Mouse (Mus musculus) heart, embryonic 16.5 days (tissue): ENCODE results near the gene Iqsec2. TPM values are rescaled to one million over a fixed set of nuclear protein-coding genes. Genes with fewer than 3 reads are reported as not detected.

Experiments
- ATAC-seq: fragments of 200-750 bp; cut with Nextera tagmentation; replicated peaks from 2 replicates; pipeline ENCODE4 v1.8.0; 2017; ENCODE audit warnings: moderate number of reproducible peaks; ENCODE audit not compliant: insufficient read depth, low FRiP score; ENCODE audit errors: extremely low read depth
- H3K27ac ChIP-seq: fragments of 300-500 bp; sonication (generic); 2 replicates; pipeline ENCODE4 v1.5.1; 2014; ENCODE audit warnings: mild to moderate bottlenecking, low read length, control low read depth, moderate library complexity
- H3K27me3 ChIP-seq: fragments of 300-500 bp; sonication (generic); 2 replicates; pipeline ENCODE4 v1.6.1; 2014; ENCODE audit warnings: low read length, mixed read lengths; ENCODE audit not compliant: control insufficient read depth, insufficient read depth
- H3K36me3 ChIP-seq: fragments of 300-500 bp; sonication (generic); 2 replicates; pipeline ENCODE4 v1.6.1; 2014; ENCODE audit not compliant: control insufficient read depth, insufficient read depth
- H3K4me1 ChIP-seq: fragments of 300-500 bp; sonication (generic); 2 replicates; pipeline ENCODE4 v1.6.1; 2014; ENCODE audit warnings: low read length, mixed read lengths; ENCODE audit not compliant: control insufficient read depth, insufficient read depth
- H3K4me2 ChIP-seq: fragments of 300-500 bp; sonication (generic); 2 replicates; pipeline ENCODE4 v1.6.1; 2014; ENCODE audit warnings: low read depth, mild to moderate bottlenecking, control low read depth, low read length
- H3K4me3 ChIP-seq: fragments of 300-500 bp; sonication (generic); 2 replicates; pipeline ENCODE4 v1.5.1; 2014; ENCODE audit warnings: mild to moderate bottlenecking, control low read depth, low read length
- H3K9ac ChIP-seq: fragments of 300-500 bp; sonication (generic); 2 replicates; pipeline ENCODE4 v1.6.1; 2014; ENCODE audit warnings: low read length, control low read depth
- H3K9me3 ChIP-seq: fragments of 300-500 bp; sonication (generic); replicated peaks from 2 replicates; pipeline ENCODE4 v1.6.1; 2016; ENCODE audit warnings: low read length; ENCODE audit not compliant: control insufficient read depth
- WGBS: fragments of 180-500 bp; shearing (Covaris S2); extraction: QIAGEN DNeasy Blood & Tissue Kit; methylation state at CpG from one replicate; pipeline ENCODE4 v1.1.7; 2014; 5-methylcytosine and 5-hydroxymethylcytosine counted together
- polyA plus RNA-seq: library from polyadenylated mRNA; unstranded; fragments of >200 nt; fragmentation: Nextera tagmentation; extraction: Ambion mirVana; gene quantifications from 2 replicates; pipeline ENCODE4 v1.2.1, GENCODE M21; 2015

Iqsec2 gene
- polyA plus RNA-seq, 1 experiment from 2014 or later, result 41.7 TPM

DNA sequence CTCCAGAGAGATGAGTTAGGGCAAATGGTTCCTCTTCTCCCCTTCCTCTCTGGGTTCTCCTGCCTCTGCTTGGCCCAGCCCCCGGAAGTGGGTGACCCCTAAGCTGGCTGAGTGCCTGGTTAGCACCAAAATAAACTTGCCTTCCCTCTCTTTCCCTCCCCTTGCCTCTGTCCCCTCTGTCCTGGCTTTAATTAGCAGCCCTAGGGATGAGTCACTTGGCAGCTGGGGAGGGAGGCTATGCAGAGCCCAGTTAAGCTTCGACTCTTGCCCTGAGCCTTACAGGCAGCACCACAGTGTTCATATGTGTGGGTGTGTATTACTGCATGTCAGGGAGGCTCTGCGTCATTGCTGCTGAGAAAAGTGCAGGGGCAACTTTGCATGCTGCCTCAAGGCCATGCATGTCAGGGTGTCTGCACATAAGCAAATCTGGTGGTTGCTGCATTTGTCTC is 28.4 kb downstream of the Iqsec2 start:
- H3K4me2 ChIP-seq, result peak overlapping the region; percentile 4; the same call in 1 of the 2 replicates
- peaks cover 24% of the 10 kb centered on the region for H3K27me3 ChIP-seq
- H3K4me3 ChIP-seq, result no peak overlapping the region
- no peaks in the 10 kb centered on the region for H3K9me3 ChIP-seq
- peak; percentile 81 for ATAC-seq
- no peak overlapping the region for H3K9ac ChIP-seq
- 7% methylated on average over 3 of the region's 3 CpGs for WGBS
- peaks cover 25% of the 10 kb centered on the region for H3K4me1 ChIP-seq
- H3K36me3 ChIP-seq, result no peaks in the 10 kb centered on the region
- H3K27ac ChIP-seq, result peak overlapping the region; percentile 71

- H3K36me3 ChIP-seq, result no peaks in the 10 kb centered on the region
- WGBS, result 18% methylated on average over 3 of the region's 3 CpGs
Observed at GRCm38 (mm10) chrX:152175284-152175683, 31.2 kb downstream of the Iqsec2 start.

GRCm38 (mm10) chrX:152177897-152178296 is 33.8 kb downstream of the Iqsec2 start:
- Histone ChIP-seq H3K4me2 (no peak overlapping the region), H3K9ac (no peak overlapping the region), H3K4me3 (no peak overlapping the region), H3K36me3 (no peaks in the 10 kb centered on the region), H3K9me3 (no peaks in the 10 kb centered on the region), H3K27me3 (peaks cover 25% of the 10 kb centered on the region), H3K27ac (no peak overlapping the region), H3K4me1 (peaks cover 12% of the 10 kb centered on the region)
- ATAC-seq, result no peak
- 85% methylated on average over 2 of the region's 2 CpGs for WGBS

More at GRCm38 (mm10) chrX:152175284-152175683, 31.2 kb downstream of the Iqsec2 start:
- ATAC-seq, result no peak
- Histone ChIP-seq H3K9me3 (no peaks in the 10 kb centered on the region), H3K27me3 (peaks cover 26% of the 10 kb centered on the region), H3K9ac (no peak overlapping the region), H3K4me2 (no peak overlapping the region), H3K27ac (no peak overlapping the region), H3K4me1 (peaks cover 24% of the 10 kb centered on the region), H3K4me3 (no peak overlapping the region)

GRCm38 (mm10) chrX:152178843-152179545 is 34.9 kb downstream of the Iqsec2 start:
- H3K27me3 ChIP-seq, result peaks cover 25% of the 10 kb centered on the region
- peak overlapping the region; percentile 66 for H3K9ac ChIP-seq
- H3K4me1 ChIP-seq, result peaks cover 7% of the 10 kb centered on the region
- H3K27ac ChIP-seq, result peak overlapping the region; percentile 92
- H3K36me3 ChIP-seq, result no peaks in the 10 kb centered on the region
- peak overlapping the region; percentile 65 for H3K4me2 ChIP-seq
- ATAC-seq, result peak; percentile 87
- WGBS, result 22% methylated on average over 8 of the region's 8 CpGs
- H3K9me3 ChIP-seq, result no peaks in the 10 kb centered on the region
- peak overlapping the region; percentile 57 for H3K4me3 ChIP-seq

GRCm38 (mm10) chrX:152179670-152180656 is 35.9 kb downstream of the Iqsec2 start:
- Histone ChIP-seq H3K9me3 (no peaks in the 10 kb centered on the region), H3K4me2 (peak overlapping the region; percentile 65), H3K4me1 (peaks cover 7% of the 10 kb centered on the region), H3K4me3 (peak overlapping the region; percentile 57), H3K27ac (peak overlapping the region; percentile 92), H3K36me3 (no peaks in the 10 kb centered on the region), H3K27me3 (peaks cover 25% of the 10 kb centered on the region), H3K9ac (peak overlapping the region; percentile 55)
- 46% methylated on average over 7 of the region's 7 CpGs for WGBS
- ATAC-seq, result no peak

- no peak for ATAC-seq
- H3K9ac ChIP-seq, result no peak overlapping the region
- no peak overlapping the region for H3K4me3 ChIP-seq
- no peak overlapping the region for H3K27ac ChIP-seq
- no peaks in the 10 kb centered on the region for H3K36me3 ChIP-seq
- H3K4me1 ChIP-seq, result no peaks in the 10 kb centered on the region
- H3K4me2 ChIP-seq, result no peak overlapping the region
- H3K9me3 ChIP-seq, result peaks cover 4% of the 10 kb centered on the region; the same call in 1 of the 2 replicates
- peaks cover 15% of the 10 kb centered on the region for H3K27me3 ChIP-seq
Observed at GRCm38 (mm10) chrX:152187151-152187550, 43.1 kb downstream of the Iqsec2 start.

- no peak overlapping the region for H3K9ac ChIP-seq
- H3K4me1 ChIP-seq, result no peaks in the 10 kb centered on the region
- H3K27ac ChIP-seq, result no peak overlapping the region
- no peak for ATAC-seq
- peaks cover 28% of the 10 kb centered on the region for H3K27me3 ChIP-seq
- H3K9me3 ChIP-seq, result peaks cover 4% of the 10 kb centered on the region; the same call in 1 of the 2 replicates
- H3K4me3 ChIP-seq, result no peak overlapping the region
- H3K36me3 ChIP-seq, result no peaks in the 10 kb centered on the region
- H3K4me2 ChIP-seq, result no peak overlapping the region
- 71% methylated on average over 1 of the region's 1 CpGs for WGBS
Observed at GRCm38 (mm10) chrX:152191266-152191665, 47.2 kb downstream of the Iqsec2 start.

- WGBS, result 92% methylated on average over 1 of the region's 1 CpGs
- Histone ChIP-seq H3K4me1 (no peaks in the 10 kb centered on the region), H3K9me3 (no peaks in the 10 kb centered on the region), H3K9ac (no peak overlapping the region), H3K4me2 (no peak overlapping the region), H3K4me3 (no peak overlapping the region), H3K36me3 (no peaks in the 10 kb centered on the region), H3K27me3 (peaks cover 41% of the 10 kb centered on the region), H3K27ac (no peak overlapping the region)
- ATAC-seq, result no peak
Observed at GRCm38 (mm10) chrX:152197814-152198648, 54.0 kb downstream of the Iqsec2 start.
